Mouse (Mus musculus) MEL-GATA-1-ER (cell line): ENCODE measurements around the gene Rasef.
"Not testable (repeated sequence)": the region's sequence is repeated elsewhere in the genome, so short reads cannot be mapped to it uniquely, and the experiment has no call there.

ENCODE experiments used
- DNase-seq: peaks from one replicate; pipeline ENCODE4 v3.0.0-alpha.2; 2012; ENCODE audit warnings: low read depth; ENCODE audit errors: extremely low read depth

Rasef gene

GRCm38 (mm10) chr4:73790260-73791185 lies at the start of gene Rasef:
Gene Rasef, minus strand, starts transcription at chr4:73790994.
- no peak for DNase-seq

- DNase-seq, result no peak
These were observed 35.8 kb upstream of the Rasef start for GRCm38 (mm10) chr4:73826587-73826986.

GRCm38 (mm10) chr4:73791186-73791540 lies 369 bp upstream of the Rasef start:
- DNase-seq, result no peak

- no peak for DNase-seq
These were observed 1.3 kb downstream of the Rasef start for GRCm38 (mm10) chr4:73789534-73789933.

GRCm38 (mm10) chr4:73788076-73788730 lies 2.6 kb downstream of the Rasef start:
- peak; percentile 74 for DNase-seq

- DNase-seq, result no peak
These were observed 6.6 kb downstream of the Rasef start for GRCm38 (mm10) chr4:73784147-73784546.

GRCm38 (mm10) chr4:73781061-73781460 lies 9.7 kb downstream of the Rasef start:
- DNase-seq, result no peak

GRCm38 (mm10) chr4:73775266-73775665 lies 15.5 kb downstream of the Rasef start:
- DNase-seq, result no peak

GRCm38 (mm10) chr4:73773831-73774810 lies 16.7 kb downstream of the Rasef start:
- DNase-seq, result no peak

- no peak for DNase-seq
These were observed 18.8 kb downstream of the Rasef start for GRCm38 (mm10) chr4:73772028-73772427.

GRCm38 (mm10) chr4:73770592-73770991 lies 20.2 kb downstream of the Rasef start:
- no peak for DNase-seq

GRCm38 (mm10) chr4:73768156-73768555 lies 22.6 kb downstream of the Rasef start:
- DNase-seq, result no peak

GRCm38 (mm10) chr4:73748219-73748618 lies 42.6 kb downstream of the Rasef start:
- no peak for DNase-seq

GRCm38 (mm10) chr4:73739439-73739838 lies 51.4 kb downstream of the Rasef start:
- DNase-seq, result no peak

GRCm38 (mm10) chr4:73719819-73720218 lies 71.0 kb downstream of the Rasef start:
- no peak for DNase-seq

GRCm38 (mm10) chr4:73718761-73719160 lies 72.0 kb downstream of the Rasef start:
- DNase-seq, result no peak

- DNase-seq, result not testable (repeated sequence)
These were observed 107.6 kb downstream of the Rasef start, which contains the start of gene Gm428 for GRCm38 (mm10) chr4:73683216-73683615. Gene Gm428, plus strand, starts transcription at chr4:73683516.

- DNase-seq, result not testable (repeated sequence)
These were observed 122.7 kb downstream of the Rasef start, which contains the start of gene Gm11239 for GRCm38 (mm10) chr4:73668054-73668453. Gene Gm11239, plus strand, starts transcription at chr4:73668354.
